Mouse (Mus musculus) erythroblast, embryonic 14.5 days (primary cell): ENCODE data around the gene Nfic.

Source experiments
- GATA1 ChIP-seq: IDR thresholded peaks from 2 replicates; pipeline ENCODE4 v1.6.1; 2012; ENCODE audit warnings: low read length, inconsistent platforms, mixed read lengths
- TAL1 ChIP-seq: IDR thresholded peaks from 3 replicates; pipeline ENCODE4 v1.6.1; 2012; ENCODE audit warnings: low read length, inconsistent platforms, mixed read lengths

- no peak for TF ChIP-seq TAL1
- no peak for TF ChIP-seq GATA1
These were observed 97.2 kb downstream of the Nfic start for GRCm38 (mm10) chr10:81358209-81358608.
